Mouse (Mus musculus) midbrain, postnatal 0 days (tissue): ENCODE results near the gene Lrrc74b. TPM values are rescaled to one million over a fixed set of nuclear protein-coding genes. Genes with fewer than 3 reads are reported as not detected.
"Not testable (repeated sequence)": the region's sequence is repeated elsewhere in the genome, so short reads cannot be mapped to it uniquely, and the experiment has no call there.

ENCODE experiments used
- ATAC-seq: fragments of 200-750 bp; cut with Nextera tagmentation; 2 replicates; pipeline ENCODE4 v1.8.0; 2017; ENCODE audit warnings: moderate number of reproducible peaks, mild to moderate bottlenecking, moderate TSS enrichment, moderate library complexity; ENCODE audit not compliant: low FRiP score
- DNase-seq: peaks from one replicate; pipeline ENCODE4 v3.0.0-alpha.2; 2015; ENCODE audit warnings: low spot score
- H3K27ac ChIP-seq: fragments of 300-500 bp; sonication (generic); 2 replicates; pipeline ENCODE4 v1.5.1; 2014; ENCODE audit warnings: low read depth, mild to moderate bottlenecking, low read length, mixed read lengths
- H3K27me3 ChIP-seq: fragments of 300-500 bp; sonication (generic); 2 replicates; pipeline ENCODE4 v1.6.1; 2014; ENCODE audit warnings: low read length, control low read depth, mixed read lengths; ENCODE audit not compliant: insufficient read depth
- H3K36me3 ChIP-seq: fragments of 300-500 bp; sonication (generic); 2 replicates; pipeline ENCODE4 v1.6.1; 2014; ENCODE audit warnings: low read length, control low read depth, mixed read lengths; ENCODE audit not compliant: insufficient read depth
- H3K4me1 ChIP-seq: fragments of 300-500 bp; sonication (generic); 2 replicates; pipeline ENCODE4 v1.6.1; 2014; ENCODE audit warnings: mild to moderate bottlenecking, control low read depth, antibody characterized with exemption, low read length, mixed read lengths; ENCODE audit not compliant: insufficient read depth
- H3K4me2 ChIP-seq: fragments of 300-500 bp; sonication (generic); 2 replicates; pipeline ENCODE4 v1.6.1; 2014; ENCODE audit warnings: low read depth, mild to moderate bottlenecking, low read length, mixed read lengths; ENCODE audit not compliant: poor library complexity, severe bottlenecking
- H3K4me3 ChIP-seq: fragments of 300-500 bp; sonication (generic); 2 replicates; pipeline ENCODE4 v1.5.1; 2014; ENCODE audit warnings: low read depth, mild to moderate bottlenecking, low read length, moderate library complexity
- H3K9ac ChIP-seq: fragments of 300-500 bp; sonication (generic); replicated peaks from 2 replicates; pipeline ENCODE4 v1.6.1; 2014; ENCODE audit warnings: mild to moderate bottlenecking, low read length, moderate library complexity, mixed read lengths; ENCODE audit not compliant: poor library complexity, severe bottlenecking
- H3K9me3 ChIP-seq: fragments of 300-500 bp; sonication (generic); 2 replicates; pipeline ENCODE4 v1.6.1; 2016; ENCODE audit warnings: low read length, control low read depth
- CTCF ChIP-seq: IDR thresholded peaks from 2 replicates; pipeline ENCODE4 v1.5.1; 2016; ENCODE audit warnings: antibody characterized with exemption, mild to moderate bottlenecking
- WGBS: fragments of 180-500 bp; shearing (Covaris S2); extraction: QIAGEN DNeasy Blood & Tissue Kit; methylation state at CpG from one replicate; pipeline ENCODE4 v1.1.7; 2014; 5-methylcytosine and 5-hydroxymethylcytosine counted together
- polyA plus RNA-seq: library from polyadenylated mRNA; unstranded; fragments of >200 nt; fragmentation: Nextera tagmentation; extraction: Ambion mirVana; gene quantifications from 2 replicates; pipeline ENCODE4 v1.2.1, GENCODE M21; 2015
- total RNA-seq: library from RNA; depleted of rRNA; stranded (reverse); fragments of >200 nt; gene quantifications from 2 replicates; pipeline ENCODE4 v1.2.3, GENCODE M21; 2014

The Lrrc74b gene
- total and polyA plus RNA-seq, 2 experiments from 2014 or later, result 2.1 to 2.9 TPM

GRCm38 (mm10) chr16:17510143-17510542 lies 50.9 kb downstream of the Lrrc74b start:
- peak overlapping the region; percentile 84; the same call in 1 of the 2 replicates for H3K9ac ChIP-seq
- TF ChIP-seq CTCF, result no peak
- H3K4me1 ChIP-seq, result peaks cover 12% of the 10 kb centered on the region
- no peak overlapping the region for H3K4me3 ChIP-seq
- no peak for ATAC-seq
- no peaks in the 10 kb centered on the region for H3K9me3 ChIP-seq
- H3K36me3 ChIP-seq, result peaks cover 25% of the 10 kb centered on the region
- no peak for DNase-seq
- no peak overlapping the region for H3K27ac ChIP-seq
- no peaks in the 10 kb centered on the region for H3K27me3 ChIP-seq
- H3K4me2 ChIP-seq, result peak overlapping the region; percentile 60
- whole genome bisulfite sequencing, result 95% methylated on average over 2 of the region's 2 CpGs

GRCm38 (mm10) chr16:17509240-17509597 lies 51.8 kb downstream of the Lrrc74b start:
- H3K27me3 ChIP-seq, result no peaks in the 10 kb centered on the region
- peak; percentile 20 for DNase-seq
- H3K9me3 ChIP-seq, result no peaks in the 10 kb centered on the region
- WGBS, result 13% methylated on average over 9 of the region's 9 CpGs
- H3K4me2 ChIP-seq, result peak overlapping the region; percentile 60
- H3K27ac ChIP-seq, result peak overlapping the region; percentile 84
- H3K9ac ChIP-seq, result peak overlapping the region; percentile 84
- ATAC-seq, result no peak
- TF ChIP-seq CTCF, result no peak
- peaks cover 12% of the 10 kb centered on the region for H3K4me1 ChIP-seq
- peaks cover 25% of the 10 kb centered on the region for H3K36me3 ChIP-seq
- peak overlapping the region; percentile 77 for H3K4me3 ChIP-seq

GRCm38 (mm10) chr16:17508546-17509239 lies 52.4 kb downstream of the Lrrc74b start, which contains the start of gene Lztr1:
Lztr1 (plus strand) TSS chr16:17508688.
- Histone ChIP-seq H3K4me1 (peaks cover 12% of the 10 kb centered on the region), H3K4me3 (peak within 1 kb of the TSS; percentile 77), H3K9ac (peak within 1 kb of the TSS; percentile 84), H3K27ac (peak within 1 kb of the TSS; percentile 84), H3K4me2 (peak within 1 kb of the TSS; percentile 60), H3K36me3 (peaks cover 24% of the 10 kb centered on the region), H3K9me3 (no peaks in the 10 kb centered on the region), H3K27me3 (no peaks in the 10 kb centered on the region)
- DNase-seq (peak; percentile 93), ATAC-seq (peak; percentile 95)
- under 1% methylated on average over 50 of the region's 50 CpGs for WGBS
- TF ChIP-seq CTCF, result peak; percentile 11

- Histone ChIP-seq H3K4me1 (peaks cover 12% of the 10 kb centered on the region), H3K36me3 (peaks cover 17% of the 10 kb centered on the region), H3K27ac (peak overlapping the region; percentile 84), H3K4me3 (peak overlapping the region; percentile 77), H3K9ac (peak overlapping the region; percentile 84), H3K4me2 (peak overlapping the region; percentile 60)
- not testable (repeated sequence) for H3K9me3 ChIP-seq, DNase-seq, H3K27me3 ChIP-seq
- peak; percentile 18; the same call in 1 of the 2 replicates for ATAC-seq
- peak; percentile 39; the same call in 1 of the 2 replicates for TF ChIP-seq CTCF
- 27% methylated on average over 3 of the region's 3 CpGs for WGBS
Measured at GRCm38 (mm10) chr16:17508031-17508430, 53.0 kb downstream of the Lrrc74b start.

GRCm38 (mm10) chr16:17507018-17507552 lies 54.0 kb downstream of the Lrrc74b start:
- Histone ChIP-seq H3K4me1 (peaks cover 12% of the 10 kb centered on the region), H3K9ac (no peak overlapping the region), H3K9me3 (no peaks in the 10 kb centered on the region), H3K27ac (no peak overlapping the region), H3K27me3 (no peaks in the 10 kb centered on the region), H3K4me3 (no peak overlapping the region), H3K36me3 (peaks cover 8% of the 10 kb centered on the region), H3K4me2 (no peak overlapping the region)
- WGBS, result 91% methylated on average over 5 of the region's 5 CpGs
- no peak for TF ChIP-seq CTCF
- no peak for DNase-seq
- ATAC-seq, result no peak

- Histone ChIP-seq H3K36me3 (no peaks in the 10 kb centered on the region), H3K4me3 (no peak overlapping the region), H3K27ac (no peak overlapping the region), H3K9me3 (no peaks in the 10 kb centered on the region), H3K4me1 (0 out of 2 replicates have a peak, but pooled peaks cover 3% of the 10 kb centered on the region), H3K4me2 (no peak overlapping the region), H3K9ac (no peak overlapping the region), H3K27me3 (no peaks in the 10 kb centered on the region)
- DNase-seq, result no peak
- no peak for ATAC-seq
- WGBS, result 83% methylated on average over 4 of the region's 4 CpGs
- no peak for TF ChIP-seq CTCF
Measured at GRCm38 (mm10) chr16:17502681-17503080, 58.4 kb downstream of the Lrrc74b start.
